Mouse (Mus musculus): ENCODE measurements around the gene Bysl. TPM values are rescaled to one million over a fixed set of nuclear protein-coding genes. Genes with fewer than 3 reads are reported as not detected.

Gene Bysl
- total and polyA plus RNA-seq, 2 experiments from 2014 or later: 17.4 to 19.9 TPM

DNA sequence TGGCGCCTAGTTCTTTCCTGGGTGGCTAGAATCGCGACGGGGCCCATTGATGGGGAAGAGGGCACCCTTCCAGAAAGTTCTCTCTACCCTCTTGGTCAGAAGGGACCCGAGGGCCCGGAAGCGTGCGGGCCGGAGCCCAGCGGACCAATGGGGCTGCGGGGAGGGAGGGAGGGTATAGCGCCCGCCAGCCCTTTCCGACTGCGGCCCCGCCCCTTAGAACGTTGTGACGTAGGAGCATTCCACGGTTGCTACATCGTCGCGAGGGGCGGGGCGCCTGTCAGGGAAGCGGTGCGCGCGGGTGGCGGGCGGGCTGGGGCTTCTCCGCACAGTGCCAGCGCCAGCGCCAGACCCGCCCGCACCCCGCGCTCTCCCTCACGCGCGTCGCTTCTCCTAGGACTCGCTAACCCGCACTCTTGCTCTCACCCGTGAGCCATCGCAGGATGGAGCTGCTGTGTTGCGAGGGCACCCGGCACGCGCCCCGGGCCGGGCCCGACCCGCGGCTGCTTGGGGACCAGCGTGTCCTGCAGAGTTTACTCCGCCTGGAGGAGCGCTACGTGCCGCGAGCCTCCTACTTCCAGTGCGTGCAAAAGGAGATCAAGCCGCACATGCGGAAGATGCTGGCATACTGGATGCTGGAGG is 18.0 kb downstream of the Bysl start:
- Histone ChIP-seq H3K27ac (ENCODE audit: low read depth) (peak overlapping the region; percentile 94), H3K9ac (replicated peaks; ENCODE audit: low read depth, low read length) (peak overlapping the region; percentile 85), H3K4me2 (ENCODE audit: low read depth, low read length) (peak overlapping the region; percentile 92), H3K36me3 (replicated peaks; ENCODE audit: control insufficient read depth, insufficient read depth, low read length) (peaks cover 9% of the 10 kb centered on the region; the same call in 1 of the 2 replicates), H3K27me3 (ENCODE audit: control insufficient read depth, insufficient read depth, low read length) (no peaks in the 10 kb centered on the region), H3K9me3 (replicated peaks; ENCODE audit: control insufficient read depth, low read length) (no peaks in the 10 kb centered on the region), H3K4me3 (ENCODE audit: low read depth, low read length) (peak overlapping the region; percentile 72), H3K4me1 (ENCODE audit: control insufficient read depth, insufficient read depth) (peaks cover 33% of the 10 kb centered on the region)
- ATAC-seq (ENCODE audit: insufficient read depth, low read depth) (peak; percentile 91), DNase-seq (ENCODE audit: low spot score) (peak; percentile 96)
- under 1% methylated on average over 63 of the region's 63 CpGs for WGBS
- TF ChIP-seq CTCF (IDR thresholded peaks at IDR 0.05; ENCODE audit: low read depth) (no peak), EP300 (IDR thresholded peaks at IDR 0.05; ENCODE audit: low read depth) (no peak)

DNA sequence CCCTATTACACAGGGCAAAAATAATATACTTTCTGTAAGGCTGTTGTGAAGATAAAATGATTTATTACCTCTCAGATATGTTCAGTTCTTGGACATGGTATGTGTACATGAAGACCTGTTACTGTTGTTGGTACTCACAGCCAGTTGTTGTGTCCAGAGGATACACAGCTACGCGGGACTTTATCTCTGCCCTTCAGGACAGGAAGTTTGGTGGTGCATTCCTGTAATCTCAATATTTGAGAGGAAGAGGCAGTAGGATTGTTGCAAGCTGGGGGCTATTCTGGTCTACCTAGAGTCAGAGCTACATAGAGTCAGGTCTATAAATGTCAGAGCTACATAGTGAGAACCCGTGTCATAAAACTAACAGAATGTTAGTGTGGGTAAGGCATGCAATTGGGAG is 20.2 kb downstream of the Bysl start:
- Histone ChIP-seq H3K9me3 (replicated peaks; ENCODE audit: control insufficient read depth, low read length) (no peaks in the 10 kb centered on the region), H3K4me2 (ENCODE audit: low read depth, low read length) (no peak overlapping the region), H3K36me3 (replicated peaks; ENCODE audit: control insufficient read depth, insufficient read depth, low read length) (no peaks in the 10 kb centered on the region), H3K4me1 (ENCODE audit: control insufficient read depth, insufficient read depth) (peaks cover 16% of the 10 kb centered on the region), H3K9ac (replicated peaks; ENCODE audit: low read depth, low read length) (no peak overlapping the region), H3K27me3 (ENCODE audit: control insufficient read depth, insufficient read depth, low read length) (no peaks in the 10 kb centered on the region), H3K4me3 (ENCODE audit: low read depth, low read length) (no peak overlapping the region), H3K27ac (ENCODE audit: low read depth) (no peak overlapping the region)
- DNase-seq (ENCODE audit: low spot score) (no peak), ATAC-seq (ENCODE audit: insufficient read depth, low read depth) (no peak)
- TF ChIP-seq EP300 (IDR thresholded peaks at IDR 0.05; ENCODE audit: low read depth) (no peak), CTCF (IDR thresholded peaks at IDR 0.05; ENCODE audit: low read depth) (no peak)
- WGBS: 42% methylated on average over 3 of the region's 3 CpGs

DNA sequence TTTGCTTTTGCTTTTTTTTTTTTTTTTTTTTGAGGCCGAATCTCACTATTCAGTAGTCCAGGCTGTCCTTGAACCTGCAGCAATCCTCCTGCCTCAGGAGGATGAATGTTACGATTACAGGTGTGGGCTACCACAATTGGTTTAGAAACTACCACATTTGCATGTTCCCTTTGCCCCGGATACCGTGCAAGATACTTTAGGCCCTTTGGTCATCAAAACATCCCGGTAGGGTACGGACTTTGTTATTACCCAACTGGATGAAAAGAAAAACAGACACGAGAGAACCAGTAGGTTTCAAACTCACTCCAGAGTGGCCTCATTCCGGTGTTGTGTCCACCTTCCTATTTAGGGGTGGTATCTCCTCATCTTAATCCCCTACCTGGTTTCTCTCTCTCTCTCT is 22.8 kb downstream of the Bysl start:
- H3K9ac ChIP-seq (replicated peaks; ENCODE audit: low read depth, low read length): no peak overlapping the region
- no peak overlapping the region for H3K27ac ChIP-seq (ENCODE audit: low read depth)
- DNase-seq (ENCODE audit: low spot score) (no peak), ATAC-seq (ENCODE audit: insufficient read depth, low read depth) (no peak)
- no peak overlapping the region for H3K4me3 ChIP-seq (ENCODE audit: low read depth, low read length)
- whole genome bisulfite sequencing: 85% methylated on average over 7 of the region's 8 CpGs
- H3K4me1 ChIP-seq (ENCODE audit: control insufficient read depth, insufficient read depth): peaks cover 6% of the 10 kb centered on the region; the same call in 1 of the 2 replicates
- no peaks in the 10 kb centered on the region for H3K27me3 ChIP-seq (ENCODE audit: control insufficient read depth, insufficient read depth, low read length)
- no peaks in the 10 kb centered on the region for H3K9me3 ChIP-seq (replicated peaks; ENCODE audit: control insufficient read depth, low read length)
- no peak overlapping the region for H3K4me2 ChIP-seq (ENCODE audit: low read depth, low read length)
- H3K36me3 ChIP-seq (replicated peaks; ENCODE audit: control insufficient read depth, insufficient read depth, low read length): no peaks in the 10 kb centered on the region
- TF ChIP-seq CTCF (IDR thresholded peaks at IDR 0.05; ENCODE audit: low read depth): no peak
- TF ChIP-seq EP300 (IDR thresholded peaks at IDR 0.05; ENCODE audit: low read depth): no peak

DNA sequence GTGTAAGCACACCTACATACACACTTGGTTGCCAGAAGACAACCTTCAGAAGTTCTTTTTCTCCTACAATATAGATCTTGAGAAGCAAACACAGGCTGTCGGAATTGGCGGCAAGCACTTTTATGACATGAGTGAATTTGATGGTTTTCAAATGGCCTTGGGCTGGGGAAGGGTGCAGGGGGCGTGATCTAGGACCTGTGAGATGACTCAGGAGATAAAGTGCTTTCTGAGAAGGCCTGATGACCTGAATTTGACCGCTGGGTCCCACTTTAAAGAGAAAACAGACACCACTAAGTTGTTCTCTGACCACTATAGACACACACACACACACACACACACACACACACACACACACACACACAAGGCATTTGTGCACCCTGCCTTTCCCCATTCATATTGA is 30.3 kb downstream of the Bysl start:
- no peak overlapping the region for H3K4me2 ChIP-seq (ENCODE audit: low read depth, low read length)
- no peaks in the 10 kb centered on the region for H3K27me3 ChIP-seq (ENCODE audit: control insufficient read depth, insufficient read depth, low read length)
- no peak for ATAC-seq (ENCODE audit: insufficient read depth, low read depth)
- no peaks in the 10 kb centered on the region for H3K36me3 ChIP-seq (replicated peaks; ENCODE audit: control insufficient read depth, insufficient read depth, low read length)
- DNase-seq (ENCODE audit: low spot score): no peak
- no peak for TF ChIP-seq CTCF (IDR thresholded peaks at IDR 0.05; ENCODE audit: low read depth)
- no peak for TF ChIP-seq EP300 (IDR thresholded peaks at IDR 0.05; ENCODE audit: low read depth)
- H3K9me3 ChIP-seq (replicated peaks; ENCODE audit: control insufficient read depth, low read length): no peaks in the 10 kb centered on the region
- H3K4me1 ChIP-seq (ENCODE audit: control insufficient read depth, insufficient read depth): no peaks in the 10 kb centered on the region
- 89% methylated on average over 4 of the region's 4 CpGs for WGBS
- H3K4me3 ChIP-seq (ENCODE audit: low read depth, low read length): no peak overlapping the region
- H3K9ac ChIP-seq (replicated peaks; ENCODE audit: low read depth, low read length): no peak overlapping the region
- no peak overlapping the region for H3K27ac ChIP-seq (ENCODE audit: low read depth)

DNA sequence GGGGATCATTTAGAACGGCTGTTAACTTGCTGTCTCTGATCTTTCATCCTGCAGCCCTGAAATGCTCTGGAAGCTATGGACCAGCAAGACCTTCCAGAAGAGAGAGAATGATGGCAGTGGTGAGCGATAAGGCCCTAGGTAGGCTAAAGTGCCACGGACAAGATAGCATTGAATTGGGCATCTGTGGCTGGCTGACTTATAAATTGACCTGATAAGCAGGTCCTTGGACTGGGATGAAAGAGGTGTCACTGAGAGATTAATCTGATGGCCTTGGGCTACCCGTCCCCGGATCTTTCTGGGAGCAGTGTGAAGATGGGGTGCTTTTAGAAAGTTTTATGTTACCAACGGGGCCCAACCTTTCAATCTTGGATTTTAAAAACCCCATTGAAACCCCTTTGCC is 32.6 kb downstream of the Bysl start:
- DNase-seq (ENCODE audit: low spot score): no peak
- 70% methylated on average over 6 of the region's 6 CpGs for WGBS
- Histone ChIP-seq H3K9me3 (replicated peaks; ENCODE audit: control insufficient read depth, low read length) (no peaks in the 10 kb centered on the region), H3K27me3 (ENCODE audit: control insufficient read depth, insufficient read depth, low read length) (no peaks in the 10 kb centered on the region), H3K4me3 (ENCODE audit: low read depth, low read length) (no peak overlapping the region), H3K4me2 (ENCODE audit: low read depth, low read length) (no peak overlapping the region), H3K4me1 (ENCODE audit: control insufficient read depth, insufficient read depth) (no peaks in the 10 kb centered on the region), H3K36me3 (replicated peaks; ENCODE audit: control insufficient read depth, insufficient read depth, low read length) (no peaks in the 10 kb centered on the region), H3K27ac (ENCODE audit: low read depth) (no peak overlapping the region), H3K9ac (replicated peaks; ENCODE audit: low read depth, low read length) (no peak overlapping the region)
- TF ChIP-seq EP300 (IDR thresholded peaks at IDR 0.05; ENCODE audit: low read depth): no peak
- TF ChIP-seq CTCF (IDR thresholded peaks at IDR 0.05; ENCODE audit: low read depth): no peak
- no peak for ATAC-seq (ENCODE audit: insufficient read depth, low read depth)

DNA sequence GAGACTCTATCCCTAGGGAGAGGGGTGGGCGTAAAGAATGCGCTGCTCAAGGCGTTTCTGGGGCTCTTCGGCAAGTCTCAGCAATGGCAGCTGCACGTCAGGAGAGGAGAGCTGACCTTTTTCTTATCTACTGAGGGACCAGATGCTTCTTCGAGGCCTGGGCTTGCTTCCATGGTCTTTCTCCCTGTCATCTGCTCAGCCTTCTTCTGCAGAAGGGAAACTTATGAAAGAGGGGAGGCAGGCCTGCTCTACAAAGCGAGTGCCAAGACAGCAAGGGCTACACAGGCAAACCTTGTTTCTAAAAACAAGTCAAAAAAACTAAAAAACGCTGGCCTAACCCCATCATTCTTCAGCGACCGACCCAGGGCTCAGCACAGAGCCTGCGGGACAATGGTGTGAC is 36.5 kb downstream of the Bysl start:
- Histone ChIP-seq H3K36me3 (replicated peaks; ENCODE audit: control insufficient read depth, insufficient read depth, low read length) (no peaks in the 10 kb centered on the region), H3K27me3 (ENCODE audit: control insufficient read depth, insufficient read depth, low read length) (no peaks in the 10 kb centered on the region), H3K4me1 (ENCODE audit: control insufficient read depth, insufficient read depth) (no peaks in the 10 kb centered on the region), H3K27ac (ENCODE audit: low read depth) (no peak overlapping the region), H3K4me2 (ENCODE audit: low read depth, low read length) (no peak overlapping the region), H3K4me3 (ENCODE audit: low read depth, low read length) (no peak overlapping the region), H3K9me3 (replicated peaks; ENCODE audit: control insufficient read depth, low read length) (no peaks in the 10 kb centered on the region), H3K9ac (replicated peaks; ENCODE audit: low read depth, low read length) (no peak overlapping the region)
- TF ChIP-seq EP300 (IDR thresholded peaks at IDR 0.05; ENCODE audit: low read depth): no peak
- no peak for TF ChIP-seq CTCF (IDR thresholded peaks at IDR 0.05; ENCODE audit: low read depth)
- peak; percentile 16 for DNase-seq (ENCODE audit: low spot score)
- WGBS: 61% methylated on average over 11 of the region's 11 CpGs
- ATAC-seq (ENCODE audit: insufficient read depth, low read depth): no peak
